Mouse (Mus musculus): ENCODE data around the gene Slc25a10.

GRCm38 (mm10) chr11:120457772-120458751, 33.6 kb upstream of the Slc25a10 start, which contains the start of the genes Oxld1 and Ccdc137:
- TF ChIP-seq POLR2A (IDR thresholded peaks at IDR 0.05; ENCODE audit: low read depth, low read length), result peak; percentile 84
- no peak for TF ChIP-seq CTCF (IDR thresholded peaks at IDR 0.05; ENCODE audit: borderline replicate concordance, insufficient read depth, low read length)
